Mouse (Mus musculus): ENCODE data around the gene Serpina1e.

Gene Serpina1e

GRCm38 (mm10) chr12:103958798-103959197 lies at the start of gene Serpina1e:
Gene Serpina1e (minus strand): TSS chr12:103958975.
- no peak for DNase-seq (ENCODE audit: low read depth, low spot score)

DNA sequence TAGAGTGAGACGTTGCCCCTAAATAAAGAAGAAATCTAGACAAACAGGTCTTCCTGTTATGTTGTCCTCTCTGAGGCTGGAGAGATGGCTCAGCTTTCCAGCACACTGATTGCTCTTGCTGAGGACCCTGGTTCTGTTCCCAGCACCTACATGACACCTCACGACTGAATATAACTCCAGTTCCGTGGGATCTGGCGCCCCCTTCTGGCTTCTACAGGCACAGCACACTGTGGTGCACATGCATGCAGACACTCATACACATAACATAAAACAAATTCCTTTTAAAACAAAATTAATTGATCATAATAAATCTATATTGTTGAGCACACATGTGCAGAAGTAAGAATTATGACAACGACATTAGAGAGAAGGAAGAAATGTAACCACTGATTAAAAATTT lies 45.9 kb upstream of the Serpina1e start:
- DNase-seq (ENCODE audit: low read depth, low spot score): no peak

GRCm38 (mm10) chr12:104003238-104003612 lies 44.5 kb upstream of the Serpina1e start:
- no peak for DNase-seq (ENCODE audit: low read depth, low spot score)

DNA sequence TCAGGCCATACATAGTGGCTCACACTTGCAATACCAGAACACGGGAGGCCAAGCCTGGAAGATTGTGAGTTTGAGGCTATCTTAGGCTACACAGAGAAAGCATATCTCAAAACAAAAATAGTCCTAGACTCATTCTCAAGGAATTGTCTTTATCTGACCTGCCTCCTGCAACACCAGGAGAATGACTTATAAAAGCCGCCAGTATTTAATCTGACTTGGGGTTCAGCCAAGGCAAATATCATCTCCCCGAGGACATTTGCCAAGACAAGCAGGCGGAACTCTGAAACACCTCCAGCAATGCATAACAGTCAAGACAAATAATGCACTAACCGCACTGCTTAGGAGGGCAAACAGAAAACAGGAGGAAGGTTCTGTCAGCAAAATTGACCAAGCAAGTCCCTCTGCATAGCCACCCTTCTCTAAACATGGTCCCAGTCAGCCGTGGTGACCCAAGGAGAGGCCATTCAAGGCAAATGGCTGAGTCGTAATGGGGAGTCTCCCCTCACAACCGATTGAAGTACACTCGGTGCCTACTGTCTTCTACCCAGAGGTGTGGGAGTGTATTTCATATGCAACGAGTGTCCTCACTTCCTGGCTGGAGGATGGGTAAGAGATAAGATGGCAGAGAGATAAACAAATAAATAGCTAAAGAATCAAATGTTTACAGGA lies 43.9 kb upstream of the Serpina1e start:
- no peak for DNase-seq (ENCODE audit: low read depth, low spot score)

DNA sequence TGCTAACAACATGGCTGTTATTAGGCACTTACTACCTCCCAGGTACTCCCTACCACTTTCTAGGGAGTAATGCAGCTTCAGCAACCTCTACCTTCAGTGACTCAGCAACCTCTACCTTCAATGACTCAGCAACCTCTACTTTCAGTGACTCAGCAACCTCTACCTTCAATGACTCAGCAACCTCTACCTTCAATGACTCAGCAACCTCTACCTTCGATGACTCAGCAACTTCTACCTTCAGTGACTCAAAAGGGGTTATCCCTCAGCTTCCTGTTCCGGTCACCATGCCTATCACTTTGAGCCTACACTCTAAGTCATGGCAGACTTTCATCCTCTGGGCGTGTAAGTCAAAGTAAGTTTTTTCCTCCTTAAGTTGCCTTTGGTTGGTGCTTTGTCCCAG lies 41.8 kb upstream of the Serpina1e start:
- no peak for DNase-seq (ENCODE audit: low read depth, low spot score)

GRCm38 (mm10) chr12:103999611-104000010 lies 40.8 kb upstream of the Serpina1e start:
- no peak for DNase-seq (ENCODE audit: low read depth, low spot score)

- DNase-seq (ENCODE audit: low read depth, low spot score): no peak
These were observed 37.7 kb upstream of the Serpina1e start for GRCm38 (mm10) chr12:103996513-103996912.

DNA sequence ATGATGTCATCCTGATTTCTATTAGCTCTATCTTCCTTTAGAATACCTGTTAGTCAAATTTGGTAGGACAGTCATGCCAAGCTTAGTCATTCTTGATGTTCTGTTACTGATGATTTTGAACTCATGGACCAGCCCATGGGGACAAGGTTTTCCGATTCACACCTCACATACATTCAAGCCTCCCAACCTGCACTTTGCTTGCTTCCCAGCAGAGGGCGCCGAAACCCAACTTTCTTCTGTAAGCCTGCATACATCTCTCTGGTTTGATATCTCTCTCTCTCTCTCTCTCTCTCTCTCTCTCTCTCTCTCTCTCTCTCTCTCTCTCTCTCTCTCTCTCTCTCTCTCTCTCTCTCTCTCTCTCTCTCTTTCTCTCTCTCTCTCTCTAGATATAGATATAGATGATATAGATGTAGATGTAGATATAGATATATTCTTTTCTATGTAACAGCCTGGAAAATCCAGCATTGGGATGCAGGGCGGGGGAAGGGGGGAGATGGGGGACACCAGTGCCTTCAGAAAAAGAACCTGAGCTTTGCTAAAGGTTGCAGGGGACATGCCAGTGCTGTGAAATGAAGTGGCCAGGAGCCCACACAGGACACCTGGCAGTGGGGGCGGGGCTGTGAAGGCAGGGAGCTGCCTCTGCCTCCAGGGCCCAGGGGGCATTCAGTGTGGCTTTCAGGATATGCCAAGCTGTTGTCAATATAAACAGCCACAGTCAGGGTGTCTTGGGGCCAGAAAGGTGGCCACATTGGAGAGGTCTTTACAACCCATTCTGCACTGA lies 36.7 kb upstream of the Serpina1e start:
- peak; percentile 51 for DNase-seq (ENCODE audit: low read depth, low spot score)

DNA sequence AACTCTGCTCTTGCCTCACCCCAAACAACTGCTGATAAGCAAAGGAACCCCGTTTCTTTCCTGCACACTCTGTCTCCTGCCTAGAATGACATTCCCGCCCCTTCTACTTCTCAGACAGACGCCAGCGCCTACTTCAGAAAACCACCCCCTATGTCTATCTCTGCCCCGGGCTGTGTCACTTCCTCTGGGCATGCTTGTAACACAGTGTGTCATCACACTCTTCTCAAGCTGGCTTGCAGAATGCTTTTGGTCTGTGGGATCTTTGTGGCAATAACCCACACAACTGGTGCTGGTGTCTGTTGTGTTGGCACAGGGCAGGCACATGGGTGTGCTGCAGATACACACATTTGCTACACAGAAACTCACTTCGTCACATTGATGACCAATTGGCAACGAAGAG lies 34.2 kb upstream of the Serpina1e start:
- no peak for DNase-seq (ENCODE audit: low read depth, low spot score)

DNA sequence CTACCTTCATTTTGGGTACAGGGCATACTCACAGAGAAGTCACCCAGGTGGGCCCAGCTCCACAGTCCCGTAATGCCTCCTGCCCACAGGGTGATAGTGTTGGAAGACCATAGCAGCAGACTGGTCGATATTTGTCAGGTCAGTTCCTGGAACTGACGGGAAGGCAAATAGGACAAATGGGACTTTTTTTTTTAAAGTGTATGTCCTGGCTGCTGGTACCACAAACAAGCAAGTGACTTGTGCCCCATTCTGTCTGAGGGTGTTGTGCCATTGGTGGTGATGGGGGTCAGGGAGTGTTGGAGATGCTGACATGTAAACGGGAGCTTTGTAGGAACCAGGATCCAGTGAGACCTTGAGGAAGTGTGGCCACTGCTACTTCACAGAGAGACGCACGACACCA lies 31.1 kb upstream of the Serpina1e start, which contains the start of gene Serpina11:
TSS of gene Serpina11 (minus strand) at position 101 of the 400 bp plus-strand sequence.
- no peak for DNase-seq (ENCODE audit: low read depth, low spot score)

DNA sequence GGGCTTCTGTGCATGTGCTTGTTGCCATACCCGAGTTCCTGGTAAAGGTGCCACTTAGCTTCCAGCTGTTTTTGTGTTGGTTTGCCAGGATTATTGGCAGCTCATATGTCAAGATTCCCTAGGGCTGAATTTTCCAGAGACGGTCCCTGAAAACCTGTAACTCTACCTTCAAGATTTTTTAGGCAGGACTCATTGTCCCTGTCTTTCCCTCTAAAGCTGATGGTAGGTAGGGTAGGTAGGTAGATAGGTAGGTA lies 30.7 kb upstream of the Serpina1e start:
- no peak for DNase-seq (ENCODE audit: low read depth, low spot score)

GRCm38 (mm10) chr12:103988754-103989513 lies 30.2 kb upstream of the Serpina1e start:
- DNase-seq (ENCODE audit: low read depth, low spot score): no peak

DNA sequence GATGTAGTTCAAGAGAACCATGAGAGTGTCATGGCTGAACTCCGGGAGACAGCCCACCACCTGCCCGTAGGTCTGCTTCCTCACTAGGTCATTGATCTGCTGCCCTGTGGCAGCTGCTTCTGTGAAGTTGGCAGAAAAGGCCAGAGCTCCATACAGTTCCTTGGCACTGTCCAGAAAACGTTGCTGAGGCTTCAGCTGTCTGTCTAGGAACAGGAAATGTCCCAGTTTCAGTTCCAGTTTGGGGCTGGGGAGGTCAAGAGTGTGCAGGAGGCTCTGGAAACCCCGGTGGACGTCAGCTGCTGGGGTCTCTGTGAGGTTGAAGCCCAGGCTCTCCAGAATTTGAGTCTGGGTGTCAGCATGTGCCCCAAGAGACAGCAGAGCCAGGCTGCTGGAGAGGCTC lies 27.1 kb upstream of the Serpina1e start:
- DNase-seq (ENCODE audit: low read depth, low spot score): no peak

DNA sequence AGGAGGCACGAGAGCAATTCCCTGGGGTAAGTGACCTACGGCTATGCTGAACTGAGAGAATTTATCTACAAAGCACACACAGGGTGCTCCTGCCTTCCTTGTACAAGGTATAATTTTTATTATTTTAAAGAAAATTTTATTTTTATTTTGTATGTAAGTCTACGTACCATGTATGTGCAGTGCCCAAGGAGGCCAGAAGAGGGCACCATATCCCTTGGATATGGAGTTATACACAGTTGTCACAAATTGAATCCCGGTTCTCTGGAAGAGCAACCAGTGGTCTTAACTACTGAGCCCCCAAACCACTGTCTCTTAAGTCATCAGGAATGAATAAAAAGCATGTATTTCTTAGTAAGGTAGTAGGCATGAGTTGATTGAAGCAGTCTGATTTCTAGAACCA lies 26.2 kb upstream of the Serpina1e start:
- no peak for DNase-seq (ENCODE audit: low read depth, low spot score)

DNA sequence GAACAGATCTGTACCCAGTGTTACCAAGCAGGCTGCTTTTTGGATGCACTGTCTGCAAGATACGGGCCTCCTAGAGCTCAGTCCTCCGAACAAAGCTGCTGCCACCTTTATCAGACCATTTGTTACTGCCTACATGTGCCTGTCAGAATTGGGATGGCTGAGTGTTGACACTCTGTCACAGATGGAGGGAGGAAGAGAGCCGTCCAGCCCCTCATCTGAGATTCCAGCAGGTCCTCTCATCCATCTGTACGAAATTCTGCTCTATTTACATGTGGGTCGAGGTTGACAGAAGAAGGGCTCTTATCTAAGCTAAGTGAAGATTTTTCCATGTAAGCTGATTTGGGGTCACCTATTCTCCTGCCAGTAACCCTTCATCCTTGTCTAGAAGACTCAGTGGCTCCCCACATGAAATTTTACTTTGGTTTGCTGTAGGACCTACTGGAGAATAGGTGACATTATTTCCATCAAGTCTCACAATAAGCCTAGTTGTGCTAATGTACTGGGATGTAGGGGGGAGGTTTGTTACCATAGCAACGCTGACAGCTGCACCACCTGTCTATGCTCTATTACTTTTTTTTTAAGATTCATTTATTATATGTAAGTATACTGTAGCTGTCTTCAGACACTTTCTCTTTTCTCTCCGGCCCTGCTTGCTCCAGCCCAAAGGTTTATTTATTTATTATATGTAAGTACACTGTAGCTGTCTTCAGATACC lies 23.0 kb upstream of the Serpina1e start:
- DNase-seq (ENCODE audit: low read depth, low spot score): no peak

GRCm38 (mm10) chr12:103978294-103978693 lies 19.5 kb upstream of the Serpina1e start:
- no peak for DNase-seq (ENCODE audit: low read depth, low spot score)

GRCm38 (mm10) chr12:103977846-103978245 lies 19.1 kb upstream of the Serpina1e start:
- DNase-seq (ENCODE audit: low read depth, low spot score): no peak

DNA sequence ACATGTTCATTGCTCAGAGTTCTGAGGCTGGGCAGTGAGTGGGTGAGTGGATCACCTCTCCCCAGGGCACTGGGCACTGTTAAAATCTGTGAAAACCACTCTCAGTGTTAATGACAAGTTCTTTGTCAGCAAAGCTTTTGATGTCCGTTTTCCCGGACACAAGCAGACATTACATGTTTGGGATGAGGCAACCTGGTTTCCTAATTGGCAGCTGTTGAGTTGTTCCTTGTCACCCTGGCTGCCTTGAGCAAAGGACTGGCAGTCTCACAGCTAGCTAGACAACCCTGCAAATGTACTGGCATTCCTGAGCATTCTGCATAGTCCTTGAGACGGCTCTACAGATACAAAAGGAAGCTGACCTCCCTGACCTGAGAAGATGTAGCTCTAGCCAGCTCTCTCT lies 18.3 kb upstream of the Serpina1e start:
- DNase-seq (ENCODE audit: low read depth, low spot score): no peak

GRCm38 (mm10) chr12:103971080-103971479 lies 12.3 kb upstream of the Serpina1e start:
- DNase-seq (ENCODE audit: low read depth, low spot score): no peak

GRCm38 (mm10) chr12:103969577-103970116 lies 10.9 kb upstream of the Serpina1e start:
- no peak for DNase-seq (ENCODE audit: low read depth, low spot score)

GRCm38 (mm10) chr12:103966761-103967160 lies 8.0 kb upstream of the Serpina1e start:
- DNase-seq (ENCODE audit: low read depth, low spot score): no peak

DNA sequence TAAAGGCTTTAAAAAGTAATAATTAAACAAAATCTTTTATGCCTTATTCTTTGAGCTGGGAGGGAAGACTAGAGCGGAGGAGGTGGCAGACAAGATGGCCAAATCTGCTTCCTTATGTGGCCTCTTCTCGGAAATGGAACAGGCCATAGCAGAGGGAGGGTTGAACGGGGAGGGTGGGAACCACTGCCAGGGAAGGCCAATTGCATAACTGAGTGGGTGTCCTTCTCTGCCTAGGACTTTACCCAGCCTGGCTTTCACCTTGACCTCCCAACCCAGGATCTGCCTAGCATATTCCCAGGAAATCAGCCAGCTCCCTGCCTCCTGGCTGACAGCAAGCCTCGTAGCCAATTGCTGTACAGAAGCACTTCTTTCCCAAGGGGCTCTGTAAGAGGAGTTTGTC lies 4.5 kb upstream of the Serpina1e start:
- no peak for DNase-seq (ENCODE audit: low read depth, low spot score)

All from embryo, embryonic 11.5 days (tissue).